Mouse (Mus musculus): ENCODE data around the gene AC129217.1. TPM values are rescaled to one million over a fixed set of nuclear protein-coding genes. Genes with fewer than 3 reads are reported as not detected.
"Not testable (repeated sequence)": the region's sequence is repeated elsewhere in the genome, so short reads cannot be mapped to it uniquely, and the experiment has no call there.

The AC129217.1 gene
- polyA plus RNA-seq, 1 experiment from 2014 or later: not detected

DNA sequence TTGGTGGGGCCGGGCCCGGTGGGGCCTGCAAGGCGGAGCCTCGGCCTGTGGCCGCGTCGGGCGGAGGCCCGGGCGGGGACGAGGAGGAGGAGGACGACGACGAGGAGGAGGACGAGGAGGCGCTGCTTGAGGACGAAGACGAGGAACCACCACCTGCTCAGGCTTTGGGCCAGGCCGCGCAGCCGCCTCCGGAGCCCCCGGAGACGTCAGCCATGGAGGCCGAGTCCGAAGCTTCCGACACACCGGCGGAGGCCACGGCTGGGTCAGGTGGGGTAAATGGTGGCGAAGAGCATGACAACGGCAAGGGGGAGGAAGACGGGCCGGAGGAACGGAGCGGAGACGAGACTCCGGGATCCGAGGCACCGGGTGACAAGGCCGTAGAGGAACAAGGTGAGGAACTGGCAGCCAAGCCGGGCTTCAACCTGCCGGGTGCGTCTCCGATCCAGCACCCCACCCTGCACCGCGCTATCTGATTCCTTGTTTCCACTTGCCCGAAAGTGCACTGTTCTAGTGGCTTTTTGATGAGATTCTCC lies 9.1 kb upstream of the AC129217.1 start:
- peak overlapping the region; percentile 100 for H3K4me3 ChIP-seq (ENCODE audit: low read depth, low read length)
- H3K4me2 ChIP-seq (ENCODE audit: low read depth, low read length): peak overlapping the region; percentile 93
- peak overlapping the region; percentile 100 for H3K27ac ChIP-seq (ENCODE audit: low read length)
- peak; percentile 54 for ATAC-seq (ENCODE audit: low read depth)
- peak overlapping the region; percentile 99 for H3K9ac ChIP-seq (ENCODE audit: low read depth, low read length)
- H3K36me3 ChIP-seq (ENCODE audit: control insufficient read depth, insufficient read depth): peaks cover 37% of the 10 kb centered on the region
- peaks cover 31% of the 10 kb centered on the region for H3K4me1 ChIP-seq (ENCODE audit: control insufficient read depth, low read depth, low read length)
- H3K27me3 ChIP-seq (ENCODE audit: control insufficient read depth, insufficient read depth, low read depth, low read length): no peaks in the 10 kb centered on the region
- no peaks in the 10 kb centered on the region for H3K9me3 ChIP-seq (replicated peaks; ENCODE audit: control insufficient read depth, low read length)
- under 1% methylated on average over 45 of the region's 48 CpGs for WGBS (ENCODE audit: insufficient replicate concordance)

DNA sequence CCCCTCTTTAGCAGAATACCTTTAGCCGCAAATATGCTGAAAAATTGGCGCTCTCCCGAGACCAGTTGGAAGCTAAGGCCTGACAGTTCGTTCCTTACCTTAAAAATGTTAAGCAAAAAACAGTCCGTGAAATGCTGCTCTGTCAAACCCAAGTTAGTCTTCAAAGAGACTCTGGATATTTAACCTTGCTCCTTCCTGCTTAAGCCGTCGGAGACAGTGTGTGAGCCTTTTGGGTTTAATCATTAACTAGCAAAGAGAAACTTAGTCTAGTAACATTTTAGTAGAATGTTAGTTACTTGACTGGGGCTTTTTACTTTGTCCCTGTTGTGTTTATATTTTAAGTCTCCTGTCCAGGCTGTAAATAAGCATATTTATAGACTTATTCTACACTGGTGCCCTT lies 8.4 kb upstream of the AC129217.1 start:
- Histone ChIP-seq H3K4me2 (ENCODE audit: low read depth, low read length) (peak overlapping the region; percentile 93), H3K27ac (ENCODE audit: low read length) (peak overlapping the region; percentile 100), H3K9ac (ENCODE audit: low read depth, low read length) (peak overlapping the region; percentile 99), H3K9me3 (replicated peaks; ENCODE audit: control insufficient read depth, low read length) (no peaks in the 10 kb centered on the region), H3K27me3 (ENCODE audit: control insufficient read depth, insufficient read depth, low read depth, low read length) (no peaks in the 10 kb centered on the region), H3K36me3 (ENCODE audit: control insufficient read depth, insufficient read depth) (peaks cover 39% of the 10 kb centered on the region), H3K4me1 (ENCODE audit: control insufficient read depth, low read depth, low read length) (peaks cover 31% of the 10 kb centered on the region), H3K4me3 (ENCODE audit: low read depth, low read length) (peak overlapping the region; percentile 100)
- WGBS (ENCODE audit: insufficient replicate concordance): 0% methylated on average over 7 of the region's 7 CpGs
- no peak for ATAC-seq (ENCODE audit: low read depth)

DNA sequence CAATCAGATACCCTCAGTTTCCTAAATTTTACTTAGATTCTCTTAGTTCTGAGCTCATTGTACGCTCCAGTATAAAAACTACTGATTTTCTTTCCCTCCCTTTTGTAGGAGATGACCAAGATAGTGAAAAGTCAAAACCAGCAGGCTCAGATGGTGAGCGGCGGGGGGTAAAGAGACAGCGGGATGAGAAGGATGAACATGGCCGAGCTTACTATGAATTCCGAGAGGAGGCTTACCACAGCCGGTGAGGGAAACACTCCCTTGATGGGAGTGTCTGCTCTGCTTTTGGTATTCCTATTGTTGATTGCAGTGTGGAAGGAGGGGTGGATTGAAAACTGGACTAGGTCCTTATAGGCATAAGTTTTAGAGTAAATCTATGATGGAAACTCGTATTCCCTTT lies 6.9 kb upstream of the AC129217.1 start:
- 80% methylated on average over 8 of the region's 8 CpGs for WGBS (ENCODE audit: insufficient replicate concordance)
- H3K4me3 ChIP-seq (ENCODE audit: low read depth, low read length): peak overlapping the region; percentile 100
- H3K9ac ChIP-seq (ENCODE audit: low read depth, low read length): peak overlapping the region; percentile 38
- peaks cover 21% of the 10 kb centered on the region for H3K4me1 ChIP-seq (ENCODE audit: control insufficient read depth, low read depth, low read length)
- no peaks in the 10 kb centered on the region for H3K27me3 ChIP-seq (ENCODE audit: control insufficient read depth, insufficient read depth, low read depth, low read length)
- no peak for ATAC-seq (ENCODE audit: low read depth)
- H3K36me3 ChIP-seq (ENCODE audit: control insufficient read depth, insufficient read depth): peaks cover 50% of the 10 kb centered on the region
- no peaks in the 10 kb centered on the region for H3K9me3 ChIP-seq (replicated peaks; ENCODE audit: control insufficient read depth, low read length)
- peak overlapping the region; percentile 93 for H3K4me2 ChIP-seq (ENCODE audit: low read depth, low read length)
- H3K27ac ChIP-seq (ENCODE audit: low read length): no peak overlapping the region

DNA sequence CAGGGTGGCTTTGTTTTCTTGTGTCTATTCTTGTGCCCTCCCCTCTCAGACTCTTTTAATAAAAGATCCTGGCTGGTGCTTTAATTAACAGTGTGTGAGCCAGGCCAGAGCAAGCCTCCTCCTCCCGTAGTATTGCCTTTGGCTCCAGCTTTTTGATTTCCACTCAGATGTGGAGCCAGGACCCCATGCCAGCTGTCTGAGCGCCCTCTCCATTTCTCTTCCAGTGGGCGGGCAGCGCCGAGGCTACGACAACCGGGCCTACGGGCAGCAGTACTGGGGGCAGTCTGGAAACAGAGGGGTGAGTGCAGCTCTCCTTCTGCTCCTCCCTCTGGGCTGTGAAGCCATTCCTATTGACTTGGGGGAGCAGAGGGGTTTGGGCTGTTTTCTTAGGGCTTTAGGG lies 1.1 kb downstream of the AC129217.1 start:
- peaks cover 95% of the 10 kb centered on the region for H3K36me3 ChIP-seq (ENCODE audit: control insufficient read depth, insufficient read depth)
- H3K9me3 ChIP-seq (replicated peaks; ENCODE audit: control insufficient read depth, low read length): no peaks in the 10 kb centered on the region
- H3K4me3 ChIP-seq (ENCODE audit: low read depth, low read length): no peak overlapping the region
- H3K9ac ChIP-seq (ENCODE audit: low read depth, low read length): no peak overlapping the region
- no peak for ATAC-seq (ENCODE audit: low read depth)
- H3K27me3 ChIP-seq (ENCODE audit: control insufficient read depth, insufficient read depth, low read depth, low read length): no peaks in the 10 kb centered on the region
- no peaks in the 10 kb centered on the region; the same call in 1 of the 2 replicates for H3K4me1 ChIP-seq (ENCODE audit: control insufficient read depth, low read depth, low read length)
- no peak overlapping the region for H3K27ac ChIP-seq (ENCODE audit: low read length)
- no peak overlapping the region for H3K4me2 ChIP-seq (ENCODE audit: low read depth, low read length)
- 93% methylated on average over 8 of the region's 8 CpGs for WGBS (ENCODE audit: insufficient replicate concordance)

DNA sequence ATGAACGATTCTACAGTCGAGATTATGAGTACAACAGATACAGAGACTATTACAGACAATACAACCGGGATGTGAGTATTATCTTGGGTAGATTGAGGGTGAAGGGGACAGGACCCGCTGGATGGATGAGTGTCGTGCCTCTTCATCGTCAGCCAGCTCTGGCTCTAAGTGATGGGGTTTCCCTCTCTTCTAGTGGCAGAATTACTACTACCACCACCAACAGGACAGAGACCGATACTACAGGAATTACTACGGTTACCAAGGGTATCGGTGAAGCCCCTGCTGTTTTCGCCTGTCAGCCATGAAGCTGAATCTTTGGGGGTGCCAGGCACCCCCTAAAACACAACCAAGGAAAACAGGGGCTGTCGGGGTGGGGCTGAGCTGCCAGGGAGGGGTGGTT lies 1.7 kb downstream of the AC129217.1 start:
- H3K27me3 ChIP-seq (ENCODE audit: control insufficient read depth, insufficient read depth, low read depth, low read length): no peaks in the 10 kb centered on the region
- H3K4me1 ChIP-seq (ENCODE audit: control insufficient read depth, low read depth, low read length): no peaks in the 10 kb centered on the region; the same call in 1 of the 2 replicates
- no peaks in the 10 kb centered on the region for H3K9me3 ChIP-seq (replicated peaks; ENCODE audit: control insufficient read depth, low read length)
- no peak overlapping the region for H3K4me2 ChIP-seq (ENCODE audit: low read depth, low read length)
- WGBS (ENCODE audit: insufficient replicate concordance): 88% methylated on average over 11 of the region's 11 CpGs
- H3K27ac ChIP-seq (ENCODE audit: low read length): no peak overlapping the region
- no peak for ATAC-seq (ENCODE audit: low read depth)
- H3K4me3 ChIP-seq (ENCODE audit: low read depth, low read length): no peak overlapping the region
- H3K36me3 ChIP-seq (ENCODE audit: control insufficient read depth, insufficient read depth): peaks cover 89% of the 10 kb centered on the region
- H3K9ac ChIP-seq (ENCODE audit: low read depth, low read length): no peak overlapping the region

DNA sequence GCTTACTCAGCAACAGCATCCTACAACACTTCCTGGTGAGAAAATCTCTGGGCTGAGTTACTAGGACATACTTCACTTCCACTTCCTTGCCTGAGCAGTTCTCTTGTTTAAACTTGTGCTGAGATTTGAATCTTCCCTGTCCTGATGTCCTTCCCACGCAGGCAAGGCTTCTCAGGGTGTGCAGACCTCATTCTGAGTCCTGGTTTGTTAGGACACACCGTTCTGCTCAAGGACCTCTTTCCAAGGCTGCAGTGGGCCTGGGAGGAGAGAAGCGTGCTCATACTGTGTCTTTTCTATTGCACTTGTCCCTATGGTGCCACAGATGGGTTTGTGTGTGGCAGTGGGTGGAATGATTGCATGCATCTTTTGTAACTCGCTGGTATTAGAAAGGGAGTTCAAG lies 3.4 kb downstream of the AC129217.1 start:
- 91% methylated on average over 4 of the region's 4 CpGs for WGBS (ENCODE audit: insufficient replicate concordance)
- no peak for ATAC-seq (ENCODE audit: low read depth)
- Histone ChIP-seq H3K4me2 (ENCODE audit: low read depth, low read length) (no peak overlapping the region), H3K9ac (ENCODE audit: low read depth, low read length) (no peak overlapping the region), H3K36me3 (ENCODE audit: control insufficient read depth, insufficient read depth) (peaks cover 72% of the 10 kb centered on the region), H3K4me3 (ENCODE audit: low read depth, low read length) (no peak overlapping the region), H3K27ac (ENCODE audit: low read length) (peak overlapping the region; percentile 18; the same call in 1 of the 2 replicates), H3K4me1 (ENCODE audit: control insufficient read depth, low read depth, low read length) (peaks cover 8% of the 10 kb centered on the region), H3K27me3 (ENCODE audit: control insufficient read depth, insufficient read depth, low read depth, low read length) (no peaks in the 10 kb centered on the region), H3K9me3 (replicated peaks; ENCODE audit: control insufficient read depth, low read length) (no peaks in the 10 kb centered on the region)

DNA sequence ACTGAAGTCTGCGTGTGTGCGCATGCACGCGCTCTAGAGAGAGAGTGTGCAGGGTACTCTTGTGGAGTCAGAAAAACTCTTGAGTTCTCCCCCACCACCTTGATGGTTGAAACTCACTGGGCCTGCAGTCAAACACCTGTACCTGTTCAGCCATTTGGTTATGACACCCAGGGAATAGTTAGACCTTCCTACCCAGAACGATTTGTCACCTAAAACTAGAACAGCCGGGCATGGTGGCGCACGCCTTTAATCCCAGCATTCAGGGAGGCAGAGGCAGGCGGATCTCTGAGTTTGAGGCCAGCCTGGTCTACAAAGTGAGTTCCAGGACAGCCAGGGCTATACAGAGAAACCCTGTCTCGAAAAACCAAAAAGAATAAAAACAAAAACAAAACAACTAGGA lies 6.8 kb downstream of the AC129217.1 start:
- H3K4me2 ChIP-seq (ENCODE audit: low read depth, low read length); H3K27me3 ChIP-seq (ENCODE audit: control insufficient read depth, insufficient read depth, low read depth, low read length); H3K9ac ChIP-seq (ENCODE audit: low read depth, low read length); ATAC-seq (ENCODE audit: low read depth); H3K9me3 ChIP-seq (replicated peaks; ENCODE audit: control insufficient read depth, low read length); H3K27ac ChIP-seq (ENCODE audit: low read length); H3K4me3 ChIP-seq (ENCODE audit: low read depth, low read length): not testable (repeated sequence)
- 95% methylated on average over 10 of the region's 10 CpGs for WGBS (ENCODE audit: insufficient replicate concordance)
- Histone ChIP-seq H3K4me1 (ENCODE audit: control insufficient read depth, low read depth, low read length) (peaks cover 29% of the 10 kb centered on the region), H3K36me3 (ENCODE audit: control insufficient read depth, insufficient read depth) (peaks cover 39% of the 10 kb centered on the region)

DNA sequence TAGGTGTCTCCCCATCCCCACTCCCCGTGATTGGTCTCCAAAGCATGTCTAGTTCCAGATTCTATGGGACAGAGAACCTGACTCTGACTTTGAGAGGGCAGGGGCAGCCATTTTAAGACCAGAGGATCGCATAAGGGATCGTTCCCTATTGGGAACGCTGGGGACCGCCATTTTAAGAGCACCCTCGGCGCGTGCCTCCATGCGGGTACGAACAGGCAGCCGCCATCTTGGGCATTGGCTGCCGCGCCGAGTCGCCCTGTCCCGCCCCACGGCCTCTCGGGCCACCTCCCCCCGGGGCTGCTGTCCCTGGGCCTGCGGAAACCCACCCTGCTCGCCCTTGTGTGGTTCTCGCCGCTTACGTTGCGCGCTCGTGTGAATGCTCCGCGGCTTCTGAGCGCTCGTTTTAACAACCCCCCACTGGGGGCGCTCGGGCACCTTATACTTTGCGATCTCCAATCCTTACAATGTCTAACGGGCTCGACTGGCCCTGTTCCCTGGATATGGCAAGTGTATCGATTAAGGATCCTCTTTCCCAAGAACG lies 7.7 kb downstream of the AC129217.1 start, which contains the start of gene Bscl2:
TSS of gene Bscl2 (plus strand) at position 217 of the 541 bp plus-strand sequence.
- WGBS (ENCODE audit: insufficient replicate concordance): 1% methylated on average over 38 of the region's 38 CpGs
- Histone ChIP-seq H3K9ac (ENCODE audit: low read depth, low read length) (peak within 1 kb of the TSS; percentile 90), H3K4me3 (ENCODE audit: low read depth, low read length) (peak within 1 kb of the TSS; percentile 80), H3K27me3 (ENCODE audit: control insufficient read depth, insufficient read depth, low read depth, low read length) (no peaks in the 10 kb centered on the region), H3K4me2 (ENCODE audit: low read depth, low read length) (peak within 1 kb of the TSS; percentile 75), H3K4me1 (ENCODE audit: control insufficient read depth, low read depth, low read length) (peaks cover 29% of the 10 kb centered on the region), H3K36me3 (ENCODE audit: control insufficient read depth, insufficient read depth) (peaks cover 29% of the 10 kb centered on the region), H3K9me3 (replicated peaks; ENCODE audit: control insufficient read depth, low read length) (no peaks in the 10 kb centered on the region), H3K27ac (ENCODE audit: low read length) (peak within 1 kb of the TSS; percentile 92)
- ATAC-seq (ENCODE audit: low read depth): peak; percentile 68

DNA sequence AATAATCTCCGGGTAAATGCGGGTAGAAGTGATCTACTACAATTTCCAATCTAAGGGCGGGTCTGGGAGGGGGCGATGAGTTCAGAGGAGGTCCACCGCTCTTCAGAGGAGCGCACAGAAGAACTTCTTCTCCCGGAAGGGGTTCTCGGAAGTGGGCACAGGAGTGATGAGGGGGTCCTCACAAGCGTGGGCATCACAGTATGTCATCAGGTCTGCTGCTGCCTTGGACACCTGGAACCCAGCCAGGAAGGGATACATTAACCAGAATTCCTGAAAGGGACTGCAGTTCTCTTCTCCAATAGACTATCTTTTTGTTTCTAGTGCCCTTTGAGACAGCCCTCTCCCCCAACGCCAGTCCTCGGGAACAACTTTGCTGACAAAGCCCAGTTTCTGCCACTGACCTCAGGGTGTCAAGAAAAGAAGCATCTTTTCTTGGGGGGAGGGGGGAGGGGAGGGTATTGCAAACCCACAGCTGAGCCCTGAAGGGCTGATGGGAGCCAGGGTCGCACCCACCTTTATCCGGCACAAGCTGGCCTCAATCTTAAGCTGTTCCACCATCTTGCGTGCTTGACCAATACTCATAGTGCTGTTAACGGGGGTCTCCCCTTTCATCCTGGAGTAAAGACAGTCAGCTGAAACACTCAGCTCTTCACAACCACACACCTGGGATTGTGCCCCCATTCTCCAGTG lies 8.6 kb downstream of the AC129217.1 start:
- Histone ChIP-seq H3K9ac (ENCODE audit: low read depth, low read length) (peak overlapping the region; percentile 90), H3K27me3 (ENCODE audit: control insufficient read depth, insufficient read depth, low read depth, low read length) (no peaks in the 10 kb centered on the region), H3K9me3 (replicated peaks; ENCODE audit: control insufficient read depth, low read length) (no peaks in the 10 kb centered on the region), H3K36me3 (ENCODE audit: control insufficient read depth, insufficient read depth) (peaks cover 20% of the 10 kb centered on the region), H3K4me2 (ENCODE audit: low read depth, low read length) (peak overlapping the region; percentile 75), H3K4me1 (ENCODE audit: control insufficient read depth, low read depth, low read length) (peaks cover 29% of the 10 kb centered on the region), H3K4me3 (ENCODE audit: low read depth, low read length) (peak overlapping the region; percentile 80), H3K27ac (ENCODE audit: low read length) (peak overlapping the region; percentile 1; the same call in 1 of the 2 replicates)
- ATAC-seq (ENCODE audit: low read depth): peak; percentile 5; the same call in 1 of the 2 replicates
- 19% methylated on average over 15 of the region's 15 CpGs for WGBS (ENCODE audit: insufficient replicate concordance)
